Mouse (Mus musculus): ENCODE results near the gene Plekhm2. TPM values are rescaled to one million over a fixed set of nuclear protein-coding genes. Genes with fewer than 3 reads are reported as not detected.

The Plekhm2 gene
- polyA plus RNA-seq, 1 experiment from 2014 or later: 8.1 TPM

DNA sequence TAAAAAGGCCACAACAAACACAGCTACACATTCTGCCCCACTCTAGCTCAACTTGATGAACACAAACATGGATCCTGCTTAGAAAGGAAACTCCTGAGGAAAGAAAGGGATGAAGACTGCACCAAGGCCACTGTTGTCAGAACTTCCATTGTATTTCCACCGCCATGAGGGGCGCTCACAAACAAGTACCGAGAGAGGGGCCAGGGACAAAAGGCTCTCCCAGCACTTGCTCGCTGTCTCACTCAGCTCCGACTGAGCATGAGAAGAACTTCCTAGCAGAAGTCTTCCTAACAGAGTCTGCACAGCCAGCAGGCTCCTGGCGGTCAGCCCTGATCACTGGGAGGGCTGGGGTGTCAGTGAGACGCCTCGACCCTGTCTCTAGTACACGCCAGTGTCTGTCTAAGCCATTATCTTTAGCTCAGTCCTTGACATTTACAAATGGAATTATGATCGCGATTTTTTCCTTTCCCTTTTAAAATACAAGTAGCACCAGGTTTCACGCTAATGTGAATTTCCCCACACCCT, 18.1 kb upstream of the Plekhm2 start:
- H3K4me3 ChIP-seq (replicated peaks): no peak overlapping the region
- WGBS: 70% methylated on average over 12 of the region's 12 CpGs
- no peak overlapping the region for H3K4me2 ChIP-seq
- H3K27me3 ChIP-seq (replicated peaks): no peaks in the 10 kb centered on the region
- no peak overlapping the region for H3K27ac ChIP-seq (replicated peaks)
- peaks cover 47% of the 10 kb centered on the region for H3K36me3 ChIP-seq
- no peaks in the 10 kb centered on the region for H3K9me3 ChIP-seq (replicated peaks)
- ATAC-seq (ENCODE audit: low FRiP score): no peak
- no peak overlapping the region for H3K9ac ChIP-seq (replicated peaks)
- 0 out of 2 replicates have a peak, but pooled peaks cover 3% of the 10 kb centered on the region for H3K4me1 ChIP-seq

DNA sequence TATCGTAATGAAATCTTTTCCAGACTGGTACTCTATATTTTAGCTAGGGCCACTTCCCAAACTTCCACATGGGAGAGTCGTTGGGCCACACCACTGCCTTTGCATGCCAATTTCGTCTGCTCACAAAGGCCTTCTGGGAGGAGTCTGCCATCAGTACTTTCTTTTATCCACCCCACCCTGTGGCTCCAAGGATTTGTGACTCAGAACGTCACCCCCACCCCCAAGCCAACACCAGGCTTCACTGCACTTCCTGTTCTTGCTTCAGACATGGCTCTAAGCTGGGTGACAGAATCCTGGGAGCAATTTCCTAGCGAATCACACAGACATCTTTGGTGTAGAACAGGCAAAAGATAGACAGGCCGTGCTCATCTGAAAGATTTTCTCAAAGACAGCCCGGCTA, 17.1 kb upstream of the Plekhm2 start:
- H3K36me3 ChIP-seq: peaks cover 48% of the 10 kb centered on the region
- H3K9ac ChIP-seq (replicated peaks): no peak overlapping the region
- no peak overlapping the region for H3K4me3 ChIP-seq (replicated peaks)
- H3K4me1 ChIP-seq: 0 out of 2 replicates have a peak, but pooled peaks cover 3% of the 10 kb centered on the region
- H3K27me3 ChIP-seq (replicated peaks): no peaks in the 10 kb centered on the region
- no peak overlapping the region for H3K4me2 ChIP-seq
- ATAC-seq (ENCODE audit: low FRiP score): no peak
- WGBS: 59% methylated on average over 7 of the region's 7 CpGs
- H3K9me3 ChIP-seq (replicated peaks): no peaks in the 10 kb centered on the region
- H3K27ac ChIP-seq (replicated peaks): no peak overlapping the region

DNA sequence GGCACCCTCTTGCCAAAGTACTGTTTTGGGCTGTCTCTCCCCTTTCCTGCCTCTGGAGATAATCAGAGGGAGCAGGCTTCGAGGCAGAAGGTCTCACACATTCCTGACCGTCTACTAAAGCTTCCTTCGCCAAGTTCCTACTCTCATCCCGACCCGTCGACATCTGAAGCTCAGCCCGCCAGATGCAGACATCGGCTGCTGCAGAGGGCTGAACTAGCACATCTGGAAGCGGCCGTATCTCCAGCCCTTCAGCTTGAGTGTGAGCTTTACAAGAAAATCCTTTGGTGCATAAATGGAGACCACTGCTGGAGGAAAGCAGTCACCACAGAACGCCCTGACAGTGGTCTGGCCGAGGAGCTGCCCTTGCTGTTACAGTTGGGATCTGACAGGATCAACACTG, 16.2 kb upstream of the Plekhm2 start:
- peaks cover 39% of the 10 kb centered on the region for H3K36me3 ChIP-seq

DNA sequence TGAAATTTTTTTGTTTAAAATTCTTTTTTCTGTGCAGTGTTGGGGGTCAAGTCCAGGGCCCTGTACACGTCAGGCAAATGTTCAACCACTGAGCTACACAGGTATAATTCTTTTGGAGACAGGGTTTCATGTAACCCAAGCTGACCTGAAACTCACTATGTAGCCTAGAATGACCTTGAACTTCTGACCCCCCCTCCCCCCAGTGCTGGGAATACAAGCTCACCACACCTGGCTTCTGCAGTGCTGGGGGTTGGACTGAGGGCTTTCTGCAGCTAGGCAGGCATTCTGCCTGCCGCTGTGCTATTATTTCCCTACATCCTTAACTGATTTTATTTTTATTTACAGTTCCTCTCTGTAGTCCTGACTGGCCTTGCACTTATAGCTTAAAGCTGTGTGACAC, 14.3 kb upstream of the Plekhm2 start:
- Histone ChIP-seq H3K36me3 (peaks cover 21% of the 10 kb centered on the region), H3K4me3 (replicated peaks) (no peak overlapping the region), H3K27me3 (replicated peaks) (no peaks in the 10 kb centered on the region), H3K27ac (replicated peaks) (no peak overlapping the region), H3K4me1 (0 out of 2 replicates have a peak, but pooled peaks cover 3% of the 10 kb centered on the region), H3K4me2 (no peak overlapping the region), H3K9ac (replicated peaks) (no peak overlapping the region), H3K9me3 (replicated peaks) (no peaks in the 10 kb centered on the region)
- 88% methylated on average over 2 of the region's 2 CpGs for WGBS
- ATAC-seq (ENCODE audit: low FRiP score): no peak

More for the DNA sequence above, 16.2 kb upstream of the Plekhm2 start:
- H3K4me3 ChIP-seq (replicated peaks): no peak overlapping the region
- H3K27ac ChIP-seq (replicated peaks): no peak overlapping the region
- no peak overlapping the region for H3K9ac ChIP-seq (replicated peaks)
- 0 out of 2 replicates have a peak, but pooled peaks cover 3% of the 10 kb centered on the region for H3K4me1 ChIP-seq
- ATAC-seq (ENCODE audit: low FRiP score): no peak
- H3K4me2 ChIP-seq: no peak overlapping the region
- no peaks in the 10 kb centered on the region for H3K9me3 ChIP-seq (replicated peaks)
- WGBS: 84% methylated on average over 12 of the region's 12 CpGs
- no peaks in the 10 kb centered on the region for H3K27me3 ChIP-seq (replicated peaks)

DNA sequence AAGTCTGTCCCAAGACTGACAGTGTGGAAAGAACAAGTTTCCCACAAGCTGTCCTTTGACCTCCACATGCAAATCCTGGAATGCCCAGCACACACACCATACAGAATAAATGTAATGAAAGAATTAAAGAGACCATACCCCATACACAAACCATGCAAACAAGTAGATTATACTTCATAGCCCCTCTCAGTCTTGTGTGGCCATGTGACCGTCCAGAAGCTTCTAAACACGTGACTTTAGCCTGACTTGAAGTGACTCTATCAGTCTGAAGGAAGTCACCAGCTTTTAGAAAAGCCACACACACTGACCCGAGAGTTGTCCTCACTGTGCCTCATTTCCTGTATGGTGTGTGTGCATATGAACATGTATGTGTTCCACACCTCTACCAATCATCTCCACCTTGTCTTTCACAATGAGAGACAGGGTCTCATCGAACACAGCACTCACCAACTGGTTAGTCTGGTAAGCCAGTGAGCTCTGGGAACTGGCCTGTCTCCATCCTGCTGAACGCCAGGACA, 11.8 kb upstream of the Plekhm2 start:
- ATAC-seq (ENCODE audit: low FRiP score): no peak

DNA sequence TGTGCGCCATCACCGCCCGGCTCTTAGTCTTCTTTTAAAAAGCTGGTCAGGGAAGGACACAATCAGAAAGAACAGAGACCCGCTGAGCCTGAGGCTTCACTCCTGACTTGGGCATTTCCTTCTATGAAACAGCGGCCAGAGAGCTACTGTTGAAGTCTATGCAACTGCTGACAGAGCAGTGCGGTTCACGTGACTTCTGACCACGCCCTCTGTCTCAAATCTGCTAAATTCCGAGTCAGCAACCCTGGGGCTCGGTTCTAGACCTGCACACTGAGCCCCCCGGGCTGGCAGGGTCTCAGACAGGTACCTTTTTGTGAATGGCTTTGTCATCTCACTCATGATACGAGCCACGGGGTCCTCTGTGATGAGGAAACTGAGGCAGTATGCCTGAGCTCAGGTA, 7.6 kb upstream of the Plekhm2 start:
- no peak for ATAC-seq (ENCODE audit: low FRiP score)

More for the DNA sequence above, 11.8 kb upstream of the Plekhm2 start:
- Histone ChIP-seq H3K4me2 (no peak overlapping the region), H3K9ac (replicated peaks) (no peak overlapping the region), H3K27ac (replicated peaks) (no peak overlapping the region), H3K27me3 (replicated peaks) (no peaks in the 10 kb centered on the region), H3K4me3 (replicated peaks) (no peak overlapping the region), H3K36me3 (0 out of 2 replicates have a peak, but pooled peaks cover 5% of the 10 kb centered on the region), H3K4me1 (no peaks in the 10 kb centered on the region), H3K9me3 (replicated peaks) (no peaks in the 10 kb centered on the region)
- 87% methylated on average over 5 of the region's 5 CpGs for WGBS

DNA sequence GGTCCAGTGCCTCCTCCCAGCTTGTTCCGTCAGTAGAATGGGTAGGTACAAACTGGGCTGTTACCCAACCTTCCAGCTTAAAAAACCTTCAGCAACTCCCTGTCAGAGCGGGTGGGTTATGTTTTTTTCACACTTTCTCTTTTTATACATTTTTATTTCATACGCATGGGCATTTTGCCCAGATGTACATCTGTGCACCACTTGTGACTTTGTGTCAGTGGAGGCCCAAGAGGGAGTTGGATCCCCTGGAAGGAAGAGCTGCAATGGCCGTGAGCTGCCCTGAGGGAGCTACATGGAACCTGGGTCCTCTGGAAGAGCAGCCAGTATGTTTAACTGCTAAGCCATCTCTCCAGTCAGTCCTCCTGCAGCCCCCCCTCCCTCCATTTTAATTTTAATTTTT, 6.7 kb upstream of the Plekhm2 start:
- Histone ChIP-seq H3K27ac (replicated peaks) (no peak overlapping the region), H3K27me3 (replicated peaks) (no peaks in the 10 kb centered on the region), H3K4me2 (no peak overlapping the region), H3K36me3 (no peaks in the 10 kb centered on the region), H3K9ac (replicated peaks) (no peak overlapping the region), H3K4me1 (no peaks in the 10 kb centered on the region), H3K9me3 (replicated peaks) (no peaks in the 10 kb centered on the region), H3K4me3 (replicated peaks) (no peak overlapping the region)
- WGBS: 77% methylated on average over 4 of the region's 4 CpGs
- no peak for ATAC-seq (ENCODE audit: low FRiP score)

More for the DNA sequence above, 7.6 kb upstream of the Plekhm2 start:
- Histone ChIP-seq H3K4me2 (no peak overlapping the region), H3K27ac (replicated peaks) (no peak overlapping the region), H3K9ac (replicated peaks) (no peak overlapping the region), H3K36me3 (0 out of 2 replicates have a peak, but pooled peaks cover 5% of the 10 kb centered on the region), H3K27me3 (replicated peaks) (no peaks in the 10 kb centered on the region), H3K4me3 (replicated peaks) (no peak overlapping the region), H3K4me1 (no peaks in the 10 kb centered on the region), H3K9me3 (replicated peaks) (no peaks in the 10 kb centered on the region)
- 76% methylated on average over 13 of the region's 13 CpGs for WGBS

DNA sequence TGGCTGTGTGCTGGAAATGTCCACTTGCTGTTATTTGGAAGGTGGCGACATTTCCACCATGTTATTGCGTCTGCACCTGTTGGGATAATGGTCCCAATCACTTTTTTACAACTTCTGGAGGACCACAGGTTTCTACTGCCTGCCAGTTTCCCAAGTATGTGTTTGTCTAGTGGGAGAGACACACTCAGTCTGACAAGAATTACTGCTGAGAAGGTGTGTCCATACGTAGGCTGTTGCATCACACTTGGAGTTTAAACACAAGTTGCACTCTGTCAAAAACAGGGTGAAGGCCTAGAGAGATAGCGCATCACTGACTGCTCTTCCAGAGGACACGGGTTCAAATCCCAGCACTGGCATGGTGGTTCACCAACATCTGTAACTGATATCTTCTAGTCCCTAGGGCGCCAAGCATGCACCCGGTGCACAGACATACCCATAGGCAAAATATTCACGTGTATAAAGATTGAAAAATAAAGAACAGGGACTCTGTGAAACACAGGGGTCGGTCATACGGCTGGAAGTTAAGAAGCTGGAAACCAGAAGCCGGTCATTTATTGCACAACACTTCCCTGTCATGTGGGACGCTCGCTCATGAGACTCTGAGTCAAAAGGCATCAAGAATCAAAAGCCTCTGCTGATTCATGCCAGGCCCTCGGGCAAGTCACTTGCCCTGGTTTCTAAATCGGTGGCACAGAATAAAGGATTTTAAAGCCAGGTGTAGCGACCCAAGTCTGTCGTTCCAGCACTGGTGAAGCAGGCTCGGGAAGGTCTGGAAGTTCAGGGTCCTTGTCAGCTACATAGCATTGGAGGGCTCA, 5.4 kb upstream of the Plekhm2 start:
- no peaks in the 10 kb centered on the region for H3K9me3 ChIP-seq (replicated peaks)
- H3K36me3 ChIP-seq: no peaks in the 10 kb centered on the region
- 88% methylated on average over 18 of the region's 18 CpGs for WGBS
- H3K9ac ChIP-seq (replicated peaks): no peak overlapping the region
- no peak overlapping the region for H3K4me3 ChIP-seq (replicated peaks)
- H3K27me3 ChIP-seq (replicated peaks): no peaks in the 10 kb centered on the region
- ATAC-seq (ENCODE audit: low FRiP score): no peak
- H3K27ac ChIP-seq (replicated peaks): no peak overlapping the region
- H3K4me1 ChIP-seq: peaks cover 2% of the 10 kb centered on the region
- H3K4me2 ChIP-seq: no peak overlapping the region

DNA sequence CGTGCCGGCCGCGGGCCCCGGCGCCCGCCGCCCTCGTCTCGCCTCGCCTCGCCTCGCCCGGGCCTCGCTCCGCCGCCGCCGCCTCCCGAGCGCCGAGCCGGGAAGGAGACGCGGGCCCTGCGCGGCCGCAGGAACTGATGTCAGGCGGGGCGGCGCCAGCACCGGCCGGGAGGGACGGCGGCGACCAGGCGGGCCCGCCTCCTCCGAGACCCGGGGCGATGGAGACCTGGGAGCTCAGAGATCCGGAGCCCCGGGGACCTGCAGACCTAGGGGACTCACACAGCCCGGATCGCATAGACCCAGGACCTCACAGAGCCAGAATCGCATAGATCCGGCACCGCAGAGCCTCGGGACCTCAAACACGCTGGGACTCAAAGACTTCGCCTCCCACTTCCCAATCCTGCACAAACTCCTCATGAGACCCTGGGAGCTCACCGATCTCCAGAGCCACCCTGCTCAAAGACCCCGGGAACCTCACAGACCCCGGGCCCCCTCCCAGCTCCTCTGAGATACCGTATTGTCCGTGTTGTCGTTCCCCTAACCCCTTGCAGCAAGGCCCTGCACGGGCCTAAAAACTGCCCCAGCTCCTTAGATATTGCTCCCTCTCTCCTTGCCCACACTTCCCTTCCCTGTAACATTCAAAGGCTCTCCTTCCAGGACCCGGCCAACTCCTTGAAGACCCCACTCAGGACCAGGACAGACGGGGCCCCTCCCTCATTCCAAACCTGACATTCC, 521 bp downstream of the Plekhm2 start:
- Histone ChIP-seq H3K27ac (replicated peaks) (peak overlapping the region; percentile 85), H3K9me3 (replicated peaks) (no peaks in the 10 kb centered on the region), H3K36me3 (peaks cover 9% of the 10 kb centered on the region; the same call in 1 of the 2 replicates), H3K4me1 (peaks cover 28% of the 10 kb centered on the region), H3K4me3 (replicated peaks) (peak overlapping the region; percentile 79), H3K9ac (replicated peaks) (peak overlapping the region; percentile 93), H3K27me3 (replicated peaks) (no peaks in the 10 kb centered on the region), H3K4me2 (peak overlapping the region; percentile 92)
- WGBS: 1% methylated on average over 37 of the region's 60 CpGs
- ATAC-seq (ENCODE audit: low FRiP score): peak; percentile 88

DNA sequence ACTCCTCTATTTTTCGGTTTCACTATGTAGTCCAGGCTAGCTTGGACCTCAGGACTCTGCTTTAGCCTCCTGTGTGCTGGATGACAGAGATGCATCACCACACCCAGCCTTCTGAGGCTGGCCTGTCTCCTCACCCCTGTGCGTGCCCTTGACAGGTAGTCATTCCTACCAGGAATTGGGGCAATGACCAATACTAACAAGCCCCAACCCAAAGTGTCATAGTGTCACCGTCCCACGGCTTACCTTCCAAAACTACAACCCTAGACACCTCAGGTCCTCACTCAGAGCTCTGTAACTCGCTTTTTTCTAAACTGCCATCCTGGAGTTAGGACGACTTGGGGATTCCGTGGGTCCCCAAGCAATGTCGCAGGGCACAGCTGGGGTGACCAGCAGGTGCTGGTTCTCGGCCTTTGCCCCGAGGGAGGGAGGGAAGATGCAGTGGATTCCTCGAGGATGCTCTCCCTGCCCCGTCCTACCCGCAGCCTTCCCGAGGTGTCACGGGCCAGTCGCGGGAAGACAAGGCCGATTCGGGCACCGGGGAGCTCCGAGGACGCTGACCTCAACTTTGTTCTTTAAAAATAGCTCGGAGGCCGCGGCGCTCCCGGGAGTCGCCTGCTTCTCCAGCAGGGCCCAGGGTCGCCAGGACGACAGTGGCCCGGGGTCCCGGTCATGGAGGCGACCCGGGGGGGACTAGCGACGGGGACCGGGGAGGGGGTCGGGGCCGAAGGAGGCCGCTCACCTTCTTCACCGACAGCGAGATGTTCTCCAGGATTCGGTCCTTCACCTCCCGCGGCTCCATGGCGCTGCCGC, 1.4 kb downstream of the Plekhm2 start:
- H3K4me3 ChIP-seq (replicated peaks): peak overlapping the region; percentile 79
- peak; percentile 37; the same call in 1 of the 2 replicates for ATAC-seq (ENCODE audit: low FRiP score)
- no peaks in the 10 kb centered on the region for H3K9me3 ChIP-seq (replicated peaks)
- H3K9ac ChIP-seq (replicated peaks): peak overlapping the region; percentile 93
- H3K4me1 ChIP-seq: peaks cover 28% of the 10 kb centered on the region
- peak overlapping the region; percentile 85 for H3K27ac ChIP-seq (replicated peaks)
- peaks cover 9% of the 10 kb centered on the region; the same call in 1 of the 2 replicates for H3K36me3 ChIP-seq
- no peaks in the 10 kb centered on the region for H3K27me3 ChIP-seq (replicated peaks)
- peak overlapping the region; percentile 92 for H3K4me2 ChIP-seq
- WGBS: 3% methylated on average over 45 of the region's 47 CpGs

DNA sequence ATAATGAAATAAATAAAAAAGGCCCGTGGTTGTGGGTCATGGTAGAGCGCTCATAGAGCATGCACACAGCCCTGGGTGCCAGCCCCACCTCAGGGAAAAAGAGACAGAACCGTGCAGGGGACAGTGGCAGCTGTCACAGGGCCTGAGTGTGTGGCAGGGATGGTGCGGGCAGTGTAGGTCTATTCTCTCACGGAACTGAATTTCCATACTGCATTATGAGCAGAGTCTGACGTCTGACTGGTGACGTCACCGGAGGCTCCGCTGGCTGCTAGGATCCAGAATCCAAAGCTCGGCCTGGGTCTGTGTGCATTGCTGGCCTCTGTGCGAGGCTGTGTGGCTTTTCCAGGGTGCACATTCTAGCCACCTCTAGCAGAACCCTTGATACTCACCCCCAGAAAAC, 3.8 kb downstream of the Plekhm2 start:
- Histone ChIP-seq H3K4me3 (replicated peaks) (no peak overlapping the region), H3K27me3 (replicated peaks) (no peaks in the 10 kb centered on the region), H3K4me1 (peaks cover 28% of the 10 kb centered on the region), H3K4me2 (no peak overlapping the region), H3K9ac (replicated peaks) (no peak overlapping the region), H3K36me3 (peaks cover 14% of the 10 kb centered on the region; the same call in 1 of the 2 replicates), H3K27ac (replicated peaks) (no peak overlapping the region), H3K9me3 (replicated peaks) (no peaks in the 10 kb centered on the region)
- no peak for ATAC-seq (ENCODE audit: low FRiP score)
- WGBS: 83% methylated on average over 11 of the region's 11 CpGs

Measured in neural tube, embryonic 15.5 days (tissue).